Mouse (Mus musculus): ENCODE data around the gene Tti1.

DNA sequence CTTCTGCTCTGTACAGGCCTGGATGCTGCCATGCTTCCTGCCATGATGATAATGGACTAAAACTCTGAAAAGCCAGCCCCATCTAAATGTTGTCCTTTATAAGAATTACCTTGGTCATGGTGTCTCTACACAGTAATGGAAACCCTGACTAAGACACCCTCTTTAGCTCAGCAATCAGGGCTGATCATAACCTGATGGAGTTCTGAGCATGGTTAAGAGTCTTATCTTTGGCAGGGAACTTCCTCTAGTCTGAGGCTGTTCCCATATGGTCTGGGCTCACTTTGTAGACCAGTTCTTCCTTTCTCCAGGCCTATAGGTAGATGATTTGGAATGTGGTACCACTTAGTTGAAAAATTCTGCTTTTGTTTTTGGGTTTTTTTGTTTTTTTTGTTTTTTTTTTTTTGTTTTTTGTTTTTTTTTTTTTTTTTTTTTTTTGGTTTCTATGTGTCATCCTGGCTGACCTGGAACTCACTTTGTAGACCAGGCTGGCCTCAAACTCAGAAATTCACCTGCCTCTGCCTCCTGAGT is 40.3 kb upstream of the Tti1 start:
- TF ChIP-seq EP300 (IDR thresholded peaks at IDR 0.05; ENCODE audit: low read depth), result no peak
- no peak for TF ChIP-seq CTCF (IDR thresholded peaks at IDR 0.05; ENCODE audit: low read depth)

Measured in liver, embryonic 14.5 days (tissue).